Mouse (Mus musculus): ENCODE measurements around the gene Wdr46. TPM values are rescaled to one million over a fixed set of nuclear protein-coding genes. Genes with fewer than 3 reads are reported as not detected.
"Not testable (repeated sequence)": the region's sequence is repeated elsewhere in the genome, so short reads cannot be mapped to it uniquely, and the experiment has no call there.

Wdr46 gene
- polyA plus RNA-seq, 1 experiment from 2014 or later = 25.2 TPM

DNA sequence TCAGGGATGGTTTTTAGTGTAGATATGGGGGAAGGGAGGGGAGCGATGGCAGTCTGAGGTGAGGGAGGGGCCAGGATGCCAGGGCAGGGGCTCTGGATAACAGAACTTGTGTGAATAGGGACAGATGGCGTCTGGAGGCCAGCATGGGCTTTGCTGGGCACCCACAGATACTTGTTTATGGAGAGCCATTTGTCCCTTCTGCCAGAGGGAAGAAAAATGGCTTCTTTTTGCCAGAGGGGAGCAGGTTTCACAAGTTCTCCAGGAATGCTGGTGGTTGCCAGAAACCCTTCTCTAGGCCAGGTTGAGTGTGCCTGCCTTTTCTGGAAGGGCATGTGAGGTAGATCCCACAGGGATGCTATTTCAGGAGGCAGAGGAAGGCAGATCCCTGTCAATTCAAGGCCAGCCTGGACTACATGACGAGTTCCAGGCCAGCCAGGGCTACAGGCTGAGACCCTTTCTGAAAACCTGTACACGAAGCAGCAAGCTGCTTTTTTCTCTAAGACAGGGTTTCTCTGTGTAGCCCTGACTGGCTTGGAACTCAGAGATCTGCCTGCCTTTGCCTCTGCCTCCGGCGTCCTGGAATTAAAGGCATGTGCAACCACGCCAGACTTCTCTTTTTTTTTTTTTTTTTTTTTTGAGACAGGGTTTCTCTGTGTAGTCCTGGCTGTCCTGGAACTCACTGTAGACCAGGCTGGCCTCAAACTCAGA is 40.0 kb upstream of the Wdr46 start:
- Histone ChIP-seq H3K4me1 (ENCODE audit: control insufficient read depth, insufficient read depth, low read length) (no peaks in the 10 kb centered on the region), H3K9ac (replicated peaks; ENCODE audit: low read length) (no peak overlapping the region), H3K27ac (replicated peaks; ENCODE audit: low read depth, low read length) (no peak overlapping the region), H3K4me3 (ENCODE audit: low read depth, low read length) (no peak overlapping the region), H3K27me3 (ENCODE audit: control insufficient read depth, insufficient read depth, low read length) (no peaks in the 10 kb centered on the region), H3K36me3 (replicated peaks; ENCODE audit: control insufficient read depth, insufficient read depth, low read depth, low read length) (no peaks in the 10 kb centered on the region), H3K9me3 (replicated peaks; ENCODE audit: control insufficient read depth, low read length) (no peaks in the 10 kb centered on the region), H3K4me2 (ENCODE audit: low read depth, low read length) (no peak overlapping the region)
- DNase-seq (ENCODE audit: low spot score) (no peak), ATAC-seq (replicated peaks; ENCODE audit: insufficient number of reproducible peaks, low FRiP score, low TSS enrichment, low read depth) (no peak)
- WGBS = 69% methylated on average over 7 of the region's 7 CpGs

DNA sequence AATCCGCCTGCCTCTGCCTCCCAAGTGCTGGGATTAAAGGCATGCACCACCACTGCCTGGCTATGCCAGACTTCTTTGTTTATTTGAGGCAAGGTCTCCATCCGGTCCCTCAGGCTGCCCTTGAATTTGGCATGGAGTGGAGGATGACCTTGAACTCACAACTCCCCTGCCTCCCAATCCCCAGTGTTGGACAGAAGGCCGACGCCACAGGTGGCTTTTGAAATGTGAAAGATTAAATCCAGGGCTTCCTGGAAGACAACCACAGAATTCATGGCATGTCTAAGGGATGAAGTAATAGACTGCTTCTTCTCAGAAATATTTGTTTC is 39.5 kb upstream of the Wdr46 start:
- Histone ChIP-seq H3K9me3 (replicated peaks; ENCODE audit: control insufficient read depth, low read length) (no peaks in the 10 kb centered on the region), H3K27ac (replicated peaks; ENCODE audit: low read depth, low read length) (no peak overlapping the region), H3K36me3 (replicated peaks; ENCODE audit: control insufficient read depth, insufficient read depth, low read depth, low read length) (no peaks in the 10 kb centered on the region), H3K4me3 (ENCODE audit: low read depth, low read length) (no peak overlapping the region), H3K9ac (replicated peaks; ENCODE audit: low read length) (no peak overlapping the region), H3K27me3 (ENCODE audit: control insufficient read depth, insufficient read depth, low read length) (no peaks in the 10 kb centered on the region), H3K4me2 (ENCODE audit: low read depth, low read length) (no peak overlapping the region), H3K4me1 (ENCODE audit: control insufficient read depth, insufficient read depth, low read length) (no peaks in the 10 kb centered on the region)
- WGBS = 81% methylated on average over 4 of the region's 4 CpGs
- DNase-seq (ENCODE audit: low spot score) (no peak), ATAC-seq (replicated peaks; ENCODE audit: insufficient number of reproducible peaks, low FRiP score, low TSS enrichment, low read depth) (no peak)

DNA sequence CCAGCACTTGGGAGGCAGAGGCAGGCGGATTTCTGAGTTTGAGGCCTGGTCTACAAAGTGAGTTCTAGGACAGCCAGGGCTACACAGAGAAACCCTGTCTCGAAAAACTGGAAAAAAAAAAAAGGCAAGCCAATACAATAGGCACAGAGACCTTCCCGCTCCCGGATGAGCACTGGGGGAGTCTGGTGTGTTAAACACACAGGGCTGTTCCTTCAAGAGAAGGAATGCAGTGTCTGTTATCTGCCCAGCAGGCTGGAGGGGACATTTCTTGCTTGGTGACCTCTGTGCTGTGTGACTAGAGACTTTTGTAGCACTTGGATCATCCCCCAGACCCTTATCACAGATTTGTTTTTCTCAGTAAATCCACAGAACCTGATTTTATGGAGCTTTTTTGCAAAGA is 38.8 kb upstream of the Wdr46 start:
- Histone ChIP-seq H3K27ac (replicated peaks; ENCODE audit: low read depth, low read length) (no peak overlapping the region), H3K4me1 (ENCODE audit: control insufficient read depth, insufficient read depth, low read length) (no peaks in the 10 kb centered on the region)
- WGBS = 61% methylated on average over 4 of the region's 4 CpGs

DNA sequence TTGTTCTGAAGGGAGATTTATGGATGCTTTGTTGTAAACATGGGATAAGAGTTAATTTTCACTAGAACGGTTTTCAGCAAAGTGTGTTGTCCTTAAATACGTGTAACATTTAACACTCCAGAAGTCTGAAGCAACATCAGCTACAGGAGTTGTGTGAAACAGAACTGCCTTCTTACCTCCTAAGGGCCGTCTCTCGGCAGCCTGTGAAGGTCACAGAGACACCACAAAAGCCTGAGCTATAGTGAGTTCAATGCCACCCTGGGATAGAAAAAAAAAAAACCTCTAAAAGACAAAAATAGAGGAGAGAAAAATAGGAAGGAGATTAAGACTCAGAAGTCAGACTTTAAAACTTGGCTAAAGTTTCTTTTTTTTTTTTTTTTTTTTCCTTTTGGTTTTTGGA is 38.4 kb upstream of the Wdr46 start:
- 85% methylated on average over 4 of the region's 4 CpGs for WGBS
- H3K4me3 ChIP-seq (ENCODE audit: low read depth, low read length) = no peak overlapping the region
- ATAC-seq (replicated peaks; ENCODE audit: insufficient number of reproducible peaks, low FRiP score, low TSS enrichment, low read depth) (no peak), DNase-seq (ENCODE audit: low spot score) (no peak)
- H3K27me3 ChIP-seq (ENCODE audit: control insufficient read depth, insufficient read depth, low read length) = no peaks in the 10 kb centered on the region; the same call in 1 of the 2 replicates
- H3K4me1 ChIP-seq (ENCODE audit: control insufficient read depth, insufficient read depth, low read length) = no peaks in the 10 kb centered on the region
- no peaks in the 10 kb centered on the region for H3K36me3 ChIP-seq (replicated peaks; ENCODE audit: control insufficient read depth, insufficient read depth, low read depth, low read length)
- no peak overlapping the region for H3K4me2 ChIP-seq (ENCODE audit: low read depth, low read length)
- no peak overlapping the region for H3K9ac ChIP-seq (replicated peaks; ENCODE audit: low read length)
- H3K9me3 ChIP-seq (replicated peaks; ENCODE audit: control insufficient read depth, low read length) = no peaks in the 10 kb centered on the region
- no peak overlapping the region for H3K27ac ChIP-seq (replicated peaks; ENCODE audit: low read depth, low read length)

More for the DNA sequence above, 38.8 kb upstream of the Wdr46 start:
- Histone ChIP-seq H3K36me3 (replicated peaks; ENCODE audit: control insufficient read depth, insufficient read depth, low read depth, low read length) (no peaks in the 10 kb centered on the region), H3K27me3 (ENCODE audit: control insufficient read depth, insufficient read depth, low read length) (no peaks in the 10 kb centered on the region), H3K9ac (replicated peaks; ENCODE audit: low read length) (no peak overlapping the region), H3K4me2 (ENCODE audit: low read depth, low read length) (no peak overlapping the region), H3K4me3 (ENCODE audit: low read depth, low read length) (no peak overlapping the region), H3K9me3 (replicated peaks; ENCODE audit: control insufficient read depth, low read length) (no peaks in the 10 kb centered on the region)
- no peak for ATAC-seq (replicated peaks; ENCODE audit: insufficient number of reproducible peaks, low FRiP score, low TSS enrichment, low read depth)
- DNase-seq (ENCODE audit: low spot score) = no peak

DNA sequence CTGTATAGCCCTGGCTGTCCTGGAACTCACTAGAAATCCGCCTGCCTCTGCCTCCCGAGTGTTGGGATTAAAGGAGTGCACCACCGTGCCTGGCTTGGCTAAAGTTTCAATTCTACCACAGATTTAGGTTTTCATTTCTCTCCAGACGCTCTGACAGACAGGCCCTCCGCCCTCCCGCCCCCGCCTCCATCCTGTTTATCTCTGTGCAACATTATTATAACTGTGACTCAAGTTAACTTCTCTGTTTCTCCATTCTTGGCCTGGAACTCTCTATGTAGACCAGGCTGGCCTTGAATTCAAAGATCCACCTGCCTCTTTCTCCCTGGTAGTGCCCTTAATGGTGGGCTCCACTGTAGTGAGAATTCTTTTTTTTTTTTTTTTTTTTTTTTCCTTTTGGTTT is 38.0 kb upstream of the Wdr46 start:
- Histone ChIP-seq H3K9ac (replicated peaks; ENCODE audit: low read length) (no peak overlapping the region), H3K27me3 (ENCODE audit: control insufficient read depth, insufficient read depth, low read length) (no peaks in the 10 kb centered on the region; the same call in 1 of the 2 replicates), H3K36me3 (replicated peaks; ENCODE audit: control insufficient read depth, insufficient read depth, low read depth, low read length) (no peaks in the 10 kb centered on the region), H3K4me2 (ENCODE audit: low read depth, low read length) (no peak overlapping the region), H3K4me3 (ENCODE audit: low read depth, low read length) (no peak overlapping the region), H3K9me3 (replicated peaks; ENCODE audit: control insufficient read depth, low read length) (no peaks in the 10 kb centered on the region), H3K4me1 (ENCODE audit: control insufficient read depth, insufficient read depth, low read length) (no peaks in the 10 kb centered on the region), H3K27ac (replicated peaks; ENCODE audit: low read depth, low read length) (no peak overlapping the region)
- 78% methylated on average over 7 of the region's 7 CpGs for WGBS
- no peak for ATAC-seq (replicated peaks; ENCODE audit: insufficient number of reproducible peaks, low FRiP score, low TSS enrichment, low read depth)
- no peak for DNase-seq (ENCODE audit: low spot score)

DNA sequence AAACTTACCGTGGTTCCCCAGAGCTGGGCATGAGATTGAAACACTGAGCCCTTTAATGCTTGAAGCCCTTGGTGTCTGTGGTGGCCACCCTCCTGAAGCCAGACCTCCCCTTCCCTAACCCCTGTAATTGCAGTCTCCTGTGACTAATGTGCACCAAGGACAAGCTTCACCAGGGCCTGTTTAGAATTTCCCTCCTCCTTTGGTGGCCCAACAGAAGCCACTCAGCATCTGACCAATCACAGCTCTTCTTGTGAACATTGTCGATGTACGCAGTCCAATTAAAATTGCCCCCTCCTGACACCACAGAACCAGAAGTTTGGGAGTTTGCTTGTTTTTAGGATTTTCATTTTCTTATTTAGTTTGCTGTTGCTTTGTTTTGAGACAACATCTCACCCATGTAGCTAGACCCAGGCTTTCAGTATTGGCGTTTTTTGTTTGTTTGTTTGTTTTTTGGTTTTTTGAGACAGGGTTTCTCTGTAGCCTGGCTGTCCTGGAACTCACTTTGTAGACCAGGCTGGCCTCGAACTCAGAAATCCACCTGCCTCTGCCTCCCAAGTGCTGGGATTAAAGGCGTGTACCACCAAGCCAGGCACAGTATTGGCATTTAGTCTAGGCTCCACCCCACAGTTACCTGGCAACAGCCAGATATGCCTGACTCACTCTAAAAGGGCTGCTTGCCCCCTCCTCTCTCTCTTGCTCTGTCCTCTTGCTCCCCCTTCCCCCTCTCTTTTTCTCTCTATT is 36.4 kb upstream of the Wdr46 start:
- not testable (repeated sequence) for H3K4me2 ChIP-seq (ENCODE audit: low read depth, low read length); H3K36me3 ChIP-seq (replicated peaks; ENCODE audit: control insufficient read depth, insufficient read depth, low read depth, low read length); H3K27me3 ChIP-seq (ENCODE audit: control insufficient read depth, insufficient read depth, low read length); H3K4me3 ChIP-seq (ENCODE audit: low read depth, low read length); ATAC-seq (replicated peaks; ENCODE audit: insufficient number of reproducible peaks, low FRiP score, low TSS enrichment, low read depth); H3K9ac ChIP-seq (replicated peaks; ENCODE audit: low read length); H3K4me1 ChIP-seq (ENCODE audit: control insufficient read depth, insufficient read depth, low read length); H3K27ac ChIP-seq (replicated peaks; ENCODE audit: low read depth, low read length); DNase-seq (ENCODE audit: low spot score); H3K9me3 ChIP-seq (replicated peaks; ENCODE audit: control insufficient read depth, low read length)
- WGBS = 68% methylated on average over 6 of the region's 6 CpGs

DNA sequence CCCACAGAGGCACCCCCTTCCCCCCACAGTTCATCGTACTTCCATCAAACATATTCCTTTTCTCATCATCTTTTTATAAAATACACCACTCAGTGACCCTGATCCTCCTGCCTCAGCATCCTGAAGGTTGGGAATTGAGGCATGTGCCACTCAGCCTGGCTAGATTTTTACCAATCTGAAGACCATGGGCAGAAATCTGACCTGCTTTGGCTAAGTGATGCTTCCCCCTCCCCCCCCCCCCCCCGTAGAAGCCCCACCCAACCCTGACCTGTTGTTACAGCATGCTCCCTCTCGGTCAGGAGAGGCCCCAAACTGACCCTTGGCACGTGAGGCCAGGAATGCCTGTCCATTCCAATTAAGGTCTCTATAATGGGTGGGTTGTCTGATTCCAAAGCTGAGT is 35.6 kb upstream of the Wdr46 start, which contains the start of gene Platr17:
Platr17 (plus strand) TSS at position 301 of the 400 bp plus-strand sequence.
- WGBS = 23% methylated on average over 4 of the region's 4 CpGs
- ATAC-seq (replicated peaks; ENCODE audit: insufficient number of reproducible peaks, low FRiP score, low TSS enrichment, low read depth); H3K4me3 ChIP-seq (ENCODE audit: low read depth, low read length); H3K9me3 ChIP-seq (replicated peaks; ENCODE audit: control insufficient read depth, low read length); H3K9ac ChIP-seq (replicated peaks; ENCODE audit: low read length); DNase-seq (ENCODE audit: low spot score); H3K4me2 ChIP-seq (ENCODE audit: low read depth, low read length); H3K27ac ChIP-seq (replicated peaks; ENCODE audit: low read depth, low read length); H3K36me3 ChIP-seq (replicated peaks; ENCODE audit: control insufficient read depth, insufficient read depth, low read depth, low read length); H3K4me1 ChIP-seq (ENCODE audit: control insufficient read depth, insufficient read depth, low read length); H3K27me3 ChIP-seq (ENCODE audit: control insufficient read depth, insufficient read depth, low read length): not testable (repeated sequence)

Data from embryonic facial prominence, embryonic 11.5 days (tissue).